Mouse (Mus musculus) layer of hippocampus, adult 9-11 months (tissue): ENCODE results near the gene Sytl1.

Experiments used
- DNase-seq: peaks from one replicate; pipeline ENCODE4 v3.0.0; 2022

Sytl1 gene

DNA sequence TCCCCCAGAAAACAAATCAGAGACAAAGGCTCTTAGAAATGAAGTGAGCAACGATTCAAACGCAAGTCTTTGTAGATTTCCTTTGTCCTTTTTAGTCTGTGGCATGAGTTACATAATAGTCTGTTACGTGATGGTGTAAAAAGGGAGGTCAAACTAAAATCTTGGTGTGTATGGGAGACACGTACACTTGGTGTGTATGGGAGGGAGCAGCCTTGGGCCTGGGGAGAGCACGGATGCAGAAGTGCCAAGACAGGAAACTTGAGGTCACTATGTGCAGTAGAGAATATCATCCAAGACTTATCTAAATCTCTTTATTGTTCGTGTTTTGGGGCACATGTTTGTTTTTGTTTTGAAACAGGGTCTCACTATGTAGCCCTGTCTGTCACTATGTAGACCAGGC, 15.2 kb upstream of the Sytl1 start:
- no peak for DNase-seq

DNA sequence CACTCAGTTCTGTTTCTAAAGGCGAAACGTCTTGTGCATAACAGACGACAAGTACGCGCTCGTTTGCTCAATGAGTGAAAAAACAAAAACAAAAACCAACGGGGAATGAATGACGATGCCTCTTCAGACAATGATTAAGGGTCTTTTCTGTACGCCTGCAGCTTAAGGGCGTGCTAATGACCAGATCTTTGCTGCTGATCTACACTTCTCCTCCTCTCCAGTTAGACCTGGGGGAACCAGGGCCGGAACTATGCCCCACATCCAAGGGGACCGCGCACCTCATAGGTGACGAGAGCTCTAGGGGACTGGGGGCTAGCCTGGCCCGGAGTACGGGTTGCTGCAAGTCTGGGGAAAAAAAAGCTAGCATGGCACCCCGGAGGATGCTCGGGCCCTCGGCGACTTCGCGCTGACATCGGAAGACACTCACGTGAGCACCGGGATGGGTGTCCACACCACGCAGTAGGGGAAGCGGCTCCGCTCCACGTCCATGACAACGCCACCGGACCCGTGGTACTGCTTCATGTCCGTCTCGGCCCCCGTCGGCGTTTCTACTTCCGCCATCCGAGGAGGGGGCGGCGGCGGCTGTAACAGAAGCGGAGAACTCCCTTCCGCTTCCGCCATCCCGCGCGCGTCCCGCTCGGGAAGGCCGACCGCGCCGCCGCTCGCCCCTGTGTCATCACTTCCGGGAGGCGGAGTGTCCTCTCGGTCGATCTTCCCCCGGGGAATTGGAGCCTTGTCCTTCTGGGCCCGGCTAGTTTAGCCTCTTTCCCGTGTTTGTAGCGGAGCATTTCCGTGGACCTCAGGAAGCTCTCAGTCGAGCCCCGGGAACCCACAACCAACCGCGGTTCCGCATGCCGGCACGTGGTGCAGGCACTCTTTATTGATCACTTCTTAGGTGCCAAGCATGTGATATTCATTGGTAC, 14.5 kb upstream of the Sytl1 start, which contains the start of gene Tmem222:
Tmem222 (minus strand) TSS at position 689 of the 923 bp plus-strand sequence.
- DNase-seq: peak; percentile 96

- DNase-seq: no peak
These were observed 8.0 kb upstream of the Sytl1 start for GRCm38 (mm10) chr4:133270929-133271328.

GRCm38 (mm10) chr4:133269596-133269995, 6.7 kb upstream of the Sytl1 start:
- DNase-seq: no peak

- DNase-seq: no peak
These were observed 6.0 kb upstream of the Sytl1 start for GRCm38 (mm10) chr4:133268931-133269330.

DNA sequence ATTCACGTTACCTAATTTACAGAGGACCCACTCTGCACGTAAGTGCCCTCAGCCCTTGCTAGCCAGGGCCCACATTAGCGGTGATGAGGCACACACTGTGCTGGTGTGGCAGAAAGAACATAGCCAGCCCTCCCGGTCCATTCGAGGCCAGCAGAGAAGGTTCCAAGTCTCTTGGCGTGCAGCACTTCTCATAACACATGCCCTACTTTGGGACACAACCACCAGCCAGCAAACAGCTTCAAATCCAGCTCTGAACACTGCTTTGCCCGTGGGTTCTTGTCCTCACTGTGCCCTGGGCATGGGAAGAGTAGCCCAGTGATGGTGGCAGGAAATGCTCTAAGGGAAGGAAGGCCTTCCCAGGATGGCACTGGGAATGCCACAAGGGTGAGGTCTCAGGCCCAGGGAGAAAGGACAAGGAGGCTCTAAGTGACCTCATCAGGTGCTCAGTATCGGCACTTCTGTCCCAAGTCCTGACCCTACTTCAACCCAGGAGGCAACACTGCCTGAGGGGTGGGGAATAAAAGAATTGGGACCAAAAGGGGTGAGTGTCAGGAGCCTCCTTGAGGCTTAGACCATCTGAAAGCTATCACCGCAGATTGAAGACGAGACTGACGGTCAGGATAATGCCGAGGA, 3.5 kb upstream of the Sytl1 start:
- DNase-seq: no peak

- no peak for DNase-seq
These were observed 2.8 kb upstream of the Sytl1 start for GRCm38 (mm10) chr4:133265759-133266158.

DNA sequence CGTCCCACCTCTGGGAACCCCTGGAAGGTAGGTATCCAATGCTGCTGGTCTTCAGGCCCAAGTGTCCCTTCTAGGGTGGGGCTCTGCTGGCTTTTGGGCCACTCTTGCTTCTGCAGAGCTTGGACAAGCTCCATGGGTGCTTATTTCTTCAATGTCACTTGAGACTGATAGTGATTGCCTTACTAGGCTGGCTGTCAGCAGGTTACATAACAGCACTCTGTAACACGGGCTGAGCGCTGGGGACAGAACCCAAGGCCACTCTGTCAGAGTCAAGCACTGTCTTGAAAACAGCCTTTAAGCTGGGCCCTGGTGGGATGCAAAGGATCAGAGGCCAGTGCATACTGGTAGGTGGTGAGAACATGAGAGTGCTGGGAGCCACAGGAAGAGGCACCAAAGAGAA, 2.4 kb upstream of the Sytl1 start:
- no peak for DNase-seq

DNA sequence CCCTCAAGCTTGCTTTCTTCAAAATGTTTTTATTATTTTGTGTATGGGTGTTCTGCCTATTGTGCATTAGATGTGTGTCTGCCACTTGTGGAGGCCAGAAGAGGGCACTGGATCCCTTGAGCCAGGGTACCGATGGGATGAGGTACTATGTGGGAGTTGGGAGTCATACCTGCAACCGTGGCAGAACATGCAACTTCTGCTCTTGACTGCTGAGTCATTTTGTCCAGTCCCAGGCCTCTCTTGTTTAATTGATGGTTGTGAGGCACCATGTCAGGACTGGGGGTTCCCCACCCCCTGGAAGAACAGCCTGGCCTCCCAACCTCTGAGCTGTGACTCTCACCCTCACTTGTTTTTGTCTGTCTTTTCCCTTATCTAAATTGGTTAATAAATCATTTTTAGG, 1.6 kb upstream of the Sytl1 start:
- DNase-seq: no peak

DNA sequence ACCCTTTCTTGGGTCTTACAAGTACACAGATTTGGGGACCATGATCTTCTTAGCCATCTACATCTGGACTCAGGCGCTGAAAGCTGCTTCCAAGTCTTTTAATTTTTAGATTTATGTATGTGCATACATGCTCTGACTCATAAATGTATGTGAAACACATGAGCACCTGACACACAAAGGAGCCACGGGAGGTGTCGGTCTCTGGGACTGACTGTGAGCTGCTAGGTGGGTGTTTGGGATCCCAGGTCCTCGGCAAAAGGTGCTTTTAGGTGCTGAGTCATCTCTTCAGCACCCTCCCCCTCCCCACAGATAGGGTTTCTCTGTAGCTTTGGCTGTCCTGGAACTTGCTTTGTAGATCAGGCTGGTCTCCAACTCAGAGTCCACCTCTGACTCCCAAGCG, 843 bp upstream of the Sytl1 start:
- no peak for DNase-seq

DNA sequence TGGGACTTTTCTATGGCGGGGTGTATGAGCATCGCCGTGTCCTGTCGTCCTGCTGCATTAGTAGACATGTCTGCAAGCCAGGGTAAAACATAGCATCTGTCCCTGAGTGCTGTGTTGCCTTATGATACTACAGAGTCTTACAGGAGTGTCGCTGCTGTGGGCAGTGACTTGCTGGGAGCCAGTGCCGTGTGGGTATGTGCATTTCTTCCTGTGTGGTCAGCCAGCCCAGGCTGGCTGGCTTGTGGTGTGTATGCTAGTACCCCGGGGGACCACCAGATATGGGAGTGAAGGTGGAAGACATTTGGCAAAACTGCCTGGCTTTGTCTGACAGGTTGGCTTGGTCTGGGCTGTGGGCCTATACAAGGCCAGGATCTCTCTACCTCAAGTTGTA, 543 bp downstream of the Sytl1 start:
- no peak for DNase-seq

- DNase-seq: no peak
These were observed 1.1 kb downstream of the Sytl1 start for GRCm38 (mm10) chr4:133261641-133262374.

DNA sequence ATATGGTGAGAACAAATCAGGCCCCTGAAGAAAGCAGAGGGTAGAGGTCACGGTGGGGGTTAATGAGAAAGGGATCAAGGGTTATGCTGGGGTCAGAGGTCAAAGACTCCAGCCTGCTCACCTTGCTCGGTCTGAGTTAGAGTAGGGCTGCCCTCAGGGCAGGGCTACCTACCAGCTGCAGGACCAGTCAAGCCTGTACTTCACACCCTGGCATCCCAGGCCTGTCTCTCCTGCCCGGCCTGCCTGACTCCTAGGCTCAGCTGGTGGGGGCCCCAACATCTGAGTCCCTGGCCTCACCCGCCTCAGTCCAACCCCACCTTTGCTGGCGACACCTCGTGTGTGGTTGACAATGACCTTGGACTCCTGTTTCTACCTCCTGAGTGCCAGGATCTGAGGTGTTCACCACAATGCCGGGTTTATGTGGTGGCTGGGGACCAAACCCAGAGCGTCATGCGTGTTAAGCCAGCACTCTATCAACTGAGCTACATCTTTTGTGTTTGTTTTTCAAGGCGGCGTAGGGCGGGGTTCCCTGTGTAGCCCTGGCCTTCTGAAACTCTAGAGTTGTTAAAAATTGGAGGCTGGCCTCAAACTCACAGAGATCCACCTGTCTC, 5.0 kb downstream of the Sytl1 start:
- no peak for DNase-seq

- no peak for DNase-seq
These were observed 5.7 kb downstream of the Sytl1 start for GRCm38 (mm10) chr4:133257230-133257629.

DNA sequence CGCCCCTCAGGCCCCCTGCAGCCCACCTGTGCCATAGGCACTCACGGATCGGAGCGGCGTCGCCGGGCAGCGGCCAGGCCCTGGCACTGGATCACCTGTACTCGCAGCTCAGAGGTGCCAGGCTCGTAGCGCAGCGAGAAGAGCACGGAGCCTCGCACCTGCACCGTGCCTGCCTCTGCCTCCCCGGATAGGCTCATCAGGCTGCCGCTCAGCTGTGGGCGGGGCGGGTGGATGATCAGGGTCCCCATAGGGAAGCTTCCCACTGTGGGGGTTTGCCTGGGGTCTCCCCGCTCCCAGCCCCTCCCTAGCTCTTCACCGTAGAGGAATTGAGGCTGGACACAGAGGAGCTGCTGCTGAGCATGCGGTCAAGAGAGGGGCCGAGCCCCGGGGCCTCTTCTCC, 6.1 kb downstream of the Sytl1 start:
- DNase-seq: no peak

- DNase-seq: no peak
These were observed 7.5 kb downstream of the Sytl1 start for GRCm38 (mm10) chr4:133255392-133255791.

DNA sequence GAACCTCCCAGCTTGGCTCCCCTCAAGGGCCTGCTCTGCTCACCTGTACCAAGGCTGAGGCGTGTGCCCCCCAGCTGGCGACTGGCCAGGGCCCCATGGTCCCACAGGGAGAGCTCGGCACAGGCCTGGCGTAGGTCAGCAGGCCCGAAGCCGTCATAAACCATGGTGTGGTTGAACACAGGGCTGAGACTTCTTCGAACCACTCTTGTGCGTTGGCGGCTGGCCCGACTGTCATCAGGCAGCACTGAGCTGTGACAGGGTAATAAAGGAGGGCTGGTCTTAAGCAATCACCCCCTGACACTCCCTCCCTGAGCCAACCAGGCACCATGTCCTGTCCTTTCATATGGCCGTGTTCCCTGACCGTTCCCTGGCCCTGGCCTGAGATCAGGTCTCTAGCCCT, 9.5 kb downstream of the Sytl1 start:
- DNase-seq: no peak

- no peak for DNase-seq
These were observed 10.8 kb downstream of the Sytl1 start for GRCm38 (mm10) chr4:133252089-133252488.

GRCm38 (mm10) chr4:133251214-133251613, 11.7 kb downstream of the Sytl1 start:
- DNase-seq: no peak

GRCm38 (mm10) chr4:133250609-133251008, 12.3 kb downstream of the Sytl1 start:
- peak; percentile 61 for DNase-seq

- DNase-seq: no peak
These were observed 15.0 kb downstream of the Sytl1 start for GRCm38 (mm10) chr4:133247806-133248449.

- no peak for DNase-seq
These were observed 15.8 kb downstream of the Sytl1 start for GRCm38 (mm10) chr4:133247072-133247471.

DNA sequence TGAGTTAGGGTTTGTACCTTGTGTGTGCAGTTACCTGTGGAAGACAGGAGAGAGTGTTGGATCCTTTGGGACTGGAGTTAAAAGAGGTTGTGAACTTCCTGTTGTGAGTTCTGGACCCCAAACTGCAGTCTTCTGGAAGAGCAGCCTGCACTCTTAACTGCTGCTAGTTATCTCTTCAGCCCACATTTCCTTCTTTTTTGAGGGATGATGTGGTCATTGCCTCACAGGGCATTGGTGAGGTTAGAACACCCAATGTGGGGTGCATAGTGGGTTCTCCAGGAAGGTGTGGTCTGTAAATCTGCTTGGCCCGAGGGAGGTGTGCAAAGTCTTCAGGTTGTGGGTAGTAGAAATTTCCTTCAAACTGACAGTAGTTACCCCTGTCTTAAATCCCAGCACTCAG, 18.6 kb downstream of the Sytl1 start:
- no peak for DNase-seq
